Mouse (Mus musculus) embryo, embryonic 11.5 days (tissue): ENCODE measurements around the gene Mypn.

Experiments used
- DNase-seq: peaks from one replicate; pipeline ENCODE4 v3.0.0-alpha.2; 2012; ENCODE audit warnings: low read depth, low spot score

The Mypn gene

DNA sequence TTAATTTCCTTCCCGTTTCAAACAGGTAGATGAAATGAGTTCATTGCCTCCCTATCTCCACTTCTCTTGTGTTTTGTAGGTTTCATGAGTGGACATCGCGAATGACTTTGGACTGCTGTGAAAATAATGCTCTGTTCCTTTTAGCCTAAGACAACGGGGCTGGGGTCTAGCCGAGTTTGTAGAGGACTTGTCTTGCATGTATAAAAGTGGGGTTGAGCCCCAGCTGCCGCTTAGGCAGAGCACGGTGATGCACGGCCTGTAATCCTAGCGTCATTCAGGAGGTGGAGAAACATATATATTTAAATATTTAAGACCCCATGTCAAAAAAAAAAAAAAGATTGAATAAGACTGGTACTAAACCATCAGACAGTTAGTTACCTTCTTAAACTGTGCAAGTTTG lies 103.1 kb downstream of the Mypn start:
- no peak for DNase-seq

DNA sequence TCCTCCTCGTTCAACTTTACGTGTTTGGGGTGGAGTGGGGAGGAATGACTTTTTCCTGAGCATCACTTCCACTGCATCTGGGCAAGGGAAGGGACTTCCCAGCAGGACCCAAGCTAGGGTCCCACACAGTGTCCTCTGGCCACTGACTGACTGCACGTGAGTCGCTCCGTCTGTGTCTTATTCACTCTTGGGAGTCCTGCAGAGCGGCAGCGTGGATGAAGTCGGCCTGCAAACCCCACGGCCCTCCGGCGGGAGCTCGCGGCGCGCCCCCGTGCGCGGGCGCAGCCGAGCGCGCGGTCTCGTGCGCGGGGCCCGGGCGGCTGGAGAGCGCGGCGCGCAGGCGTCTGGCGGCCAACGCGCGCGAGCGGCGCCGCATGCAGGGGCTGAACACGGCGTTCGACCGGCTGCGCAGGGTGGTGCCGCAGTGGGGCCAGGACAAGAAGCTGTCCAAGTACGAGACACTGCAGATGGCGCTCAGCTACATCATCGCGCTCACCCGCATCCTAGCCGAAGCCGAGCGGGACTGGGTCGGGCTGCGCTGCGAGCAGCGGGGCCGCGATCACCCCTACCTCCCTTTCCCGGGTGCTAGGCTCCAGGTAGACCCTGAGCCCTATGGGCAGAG lies 103.7 kb downstream of the Mypn start:
- no peak for DNase-seq

GRCm38 (mm10) chr10:63099521-63099920 lies 104.2 kb downstream of the Mypn start, which contains the start of gene Atoh7:
Atoh7 (plus strand) TSS chr10:63099651.
- DNase-seq: no peak

GRCm38 (mm10) chr10:63098191-63098590 lies 105.6 kb downstream of the Mypn start:
- DNase-seq: no peak

- no peak for DNase-seq
Measured at GRCm38 (mm10) chr10:63096757-63097156, 107.0 kb downstream of the Mypn start.

DNA sequence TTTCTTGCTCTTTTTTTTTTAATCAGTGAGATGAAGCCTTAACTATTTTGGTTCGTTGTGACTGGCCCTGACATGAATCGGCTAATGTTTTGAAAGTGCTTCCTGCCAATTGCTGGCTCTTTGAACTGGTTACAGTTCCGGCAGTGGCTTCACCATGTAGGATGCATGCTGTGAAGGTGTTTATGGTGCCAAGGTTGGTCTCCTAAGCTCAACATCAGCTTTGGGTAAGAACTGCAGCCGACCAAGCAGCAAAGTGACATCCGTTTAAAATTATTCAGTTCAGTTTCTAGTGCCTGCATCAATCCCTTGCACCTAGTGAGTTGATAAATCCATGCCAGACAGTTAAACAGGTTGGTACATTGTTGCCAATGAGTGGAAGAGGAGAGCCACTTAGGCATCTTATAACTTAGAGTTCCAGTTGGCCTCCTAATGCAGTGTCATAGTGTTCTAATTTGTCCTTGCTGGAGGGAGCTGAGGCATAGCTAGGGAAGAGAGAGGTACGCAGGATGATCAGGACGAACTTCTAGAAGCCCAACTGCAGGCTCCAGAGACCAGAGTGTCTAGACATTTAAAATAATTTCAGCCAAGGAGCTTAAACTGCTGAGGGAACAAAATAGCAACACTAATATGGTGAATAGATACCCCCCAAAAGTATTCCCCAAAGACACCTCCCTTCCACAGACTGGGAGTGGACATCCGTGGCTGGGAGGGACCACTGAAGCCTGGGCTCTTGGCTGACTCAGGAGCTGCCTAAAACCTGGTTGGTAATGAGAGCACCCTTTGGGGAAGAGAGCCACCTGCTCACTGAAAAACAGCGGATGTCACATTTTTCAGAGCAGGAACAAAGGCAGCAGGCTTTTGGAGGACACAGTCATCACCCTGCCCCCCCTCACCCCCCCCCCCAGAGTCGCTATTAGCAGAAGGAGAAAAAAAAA lies 110.9 kb downstream of the Mypn start:
- no peak for DNase-seq

DNA sequence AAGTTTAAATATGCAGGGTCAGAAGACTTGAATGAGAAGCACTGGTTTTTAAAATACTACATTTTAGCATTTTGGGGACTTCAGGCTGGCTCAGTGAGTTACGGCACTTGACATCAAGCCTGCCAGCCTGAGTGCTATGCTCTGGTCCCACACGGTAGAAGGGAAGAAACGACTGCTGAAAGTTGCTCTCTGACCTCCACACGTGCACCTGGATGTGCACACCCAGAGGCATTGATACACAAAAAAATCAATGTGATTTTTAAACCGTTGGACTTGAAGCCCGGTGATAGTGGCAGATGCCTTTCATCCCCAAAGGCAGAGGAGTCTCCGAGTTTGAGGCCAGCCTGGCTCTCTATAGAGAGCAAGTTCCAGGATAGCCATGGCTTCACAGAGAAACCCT lies 111.8 kb downstream of the Mypn start:
- DNase-seq: no peak

DNA sequence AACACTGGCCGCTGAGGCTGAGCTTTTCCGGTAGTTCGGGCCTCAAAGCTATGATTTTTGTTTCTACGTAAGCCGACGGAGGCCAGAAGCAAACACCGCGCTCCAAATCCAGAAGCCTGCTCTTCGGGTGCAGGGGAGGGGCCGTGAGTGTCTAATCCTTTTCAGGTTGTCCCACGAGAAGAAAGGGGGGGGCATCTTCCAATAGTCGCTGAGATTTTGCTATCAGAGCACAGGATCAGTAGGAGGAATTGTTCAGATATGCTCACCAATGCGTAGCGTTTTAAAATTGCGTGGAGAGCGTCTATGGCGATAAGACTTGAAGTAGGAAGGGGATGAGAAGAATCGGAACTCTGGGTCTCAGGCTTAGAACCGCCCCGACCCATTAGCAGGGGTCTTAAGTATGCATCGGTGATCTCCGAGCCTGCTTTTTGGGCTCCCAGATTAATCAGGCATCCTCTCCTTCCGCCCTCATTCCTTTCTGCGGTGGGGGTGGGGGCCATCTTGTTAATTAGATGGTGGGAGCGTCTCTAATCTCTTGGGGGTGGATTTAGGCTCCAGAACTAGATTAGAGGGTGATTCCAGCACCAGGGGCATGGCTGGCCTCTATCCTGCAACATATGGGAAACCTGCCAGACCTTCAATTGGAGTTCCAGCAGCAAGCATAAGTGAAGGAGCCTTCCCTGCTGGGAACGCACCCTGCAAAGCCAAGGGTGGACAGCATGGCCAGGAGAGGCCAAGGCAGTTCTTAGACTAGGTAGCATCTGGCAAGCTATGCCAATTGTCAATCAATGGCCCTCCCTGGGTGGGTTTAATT lies 113.8 kb downstream of the Mypn start:
- no peak for DNase-seq

DNA sequence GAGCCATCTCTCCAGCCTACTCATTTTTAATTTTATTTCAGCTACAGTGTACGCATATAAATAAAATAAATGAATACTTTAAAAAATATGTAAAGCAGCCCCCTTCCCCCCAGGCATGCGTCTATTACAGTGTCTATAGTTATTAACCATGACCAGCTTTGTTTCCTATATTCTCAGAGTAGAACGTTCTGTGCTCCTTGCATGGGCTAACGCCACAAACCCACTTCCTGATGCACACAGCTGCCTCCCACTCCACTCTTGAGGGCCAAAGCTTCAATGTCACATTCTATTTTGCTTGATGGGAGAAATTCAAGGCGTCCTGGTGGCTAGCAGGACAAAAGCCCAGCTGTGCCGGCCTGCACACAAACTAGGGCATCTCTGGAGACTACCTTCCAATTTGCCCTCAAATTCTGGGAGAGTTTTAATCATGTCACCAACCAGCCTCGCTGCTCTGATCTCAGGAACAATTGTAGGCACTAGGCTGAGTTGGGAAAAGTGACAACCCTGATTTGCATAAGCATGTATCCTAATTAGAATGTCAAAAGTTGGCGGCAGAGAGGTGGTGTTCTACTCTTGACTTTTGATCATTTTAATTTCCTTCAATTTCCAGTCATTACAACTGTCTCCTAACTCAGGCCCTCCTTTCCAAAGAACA lies 114.5 kb downstream of the Mypn start:
- no peak for DNase-seq

- DNase-seq: no peak
Measured at GRCm38 (mm10) chr10:63086304-63086703, 117.4 kb downstream of the Mypn start.

DNA sequence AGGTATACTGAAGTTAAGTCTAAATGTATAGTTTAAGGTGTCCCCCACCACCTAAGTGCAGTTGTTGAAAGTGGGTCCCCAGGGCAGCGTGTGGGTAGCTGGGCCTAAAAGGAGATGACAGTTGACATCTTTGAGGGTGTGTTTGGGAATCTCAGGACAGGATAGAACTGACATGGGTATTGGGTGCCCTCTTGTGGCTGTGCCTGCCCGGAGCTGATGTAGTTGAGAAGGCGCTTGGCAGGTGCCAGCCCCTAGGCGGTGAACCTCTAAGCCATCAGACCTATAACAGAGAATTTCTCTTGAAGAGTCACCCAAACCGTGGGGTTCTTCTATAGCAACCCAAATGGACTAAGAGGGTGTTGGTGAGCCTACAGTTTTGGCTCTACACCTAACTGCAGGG lies 137.8 kb downstream of the Mypn start:
- peak; percentile 57 for DNase-seq
